Mouse (Mus musculus) left cerebral cortex, postnatal 4 days (tissue): ENCODE measurements around the gene Lyrm7. TPM values are rescaled to one million over a fixed set of nuclear protein-coding genes. Genes with fewer than 3 reads are reported as not detected.
A peak's percentile ranks its signal among the peaks of the same experiment; 100 is the strongest.
"Not testable (repeated sequence)": the region's sequence is repeated elsewhere in the genome, so short reads cannot be mapped to it uniquely, and the experiment has no call there.

ENCODE experiments used
- DNase-seq: peaks from one replicate; pipeline ENCODE4 v3.0.0-alpha.2; 2022
- intact Hi-C: fragments of 180-260 bp; cut with DNase I; formaldehyde crosslinking; loops from one replicate; pipeline ENCODE4 v1.15.1; 2025
- total RNA-seq, 2 experiments: library from RNA; stranded (reverse); gene quantifications; 2 replicates each; pipeline ENCODE4 v1.2.3; 2021

The Lyrm7 gene
- total RNA-seq = 10 to 100 TPM; 17.5 to 26.2 TPM

DNA sequence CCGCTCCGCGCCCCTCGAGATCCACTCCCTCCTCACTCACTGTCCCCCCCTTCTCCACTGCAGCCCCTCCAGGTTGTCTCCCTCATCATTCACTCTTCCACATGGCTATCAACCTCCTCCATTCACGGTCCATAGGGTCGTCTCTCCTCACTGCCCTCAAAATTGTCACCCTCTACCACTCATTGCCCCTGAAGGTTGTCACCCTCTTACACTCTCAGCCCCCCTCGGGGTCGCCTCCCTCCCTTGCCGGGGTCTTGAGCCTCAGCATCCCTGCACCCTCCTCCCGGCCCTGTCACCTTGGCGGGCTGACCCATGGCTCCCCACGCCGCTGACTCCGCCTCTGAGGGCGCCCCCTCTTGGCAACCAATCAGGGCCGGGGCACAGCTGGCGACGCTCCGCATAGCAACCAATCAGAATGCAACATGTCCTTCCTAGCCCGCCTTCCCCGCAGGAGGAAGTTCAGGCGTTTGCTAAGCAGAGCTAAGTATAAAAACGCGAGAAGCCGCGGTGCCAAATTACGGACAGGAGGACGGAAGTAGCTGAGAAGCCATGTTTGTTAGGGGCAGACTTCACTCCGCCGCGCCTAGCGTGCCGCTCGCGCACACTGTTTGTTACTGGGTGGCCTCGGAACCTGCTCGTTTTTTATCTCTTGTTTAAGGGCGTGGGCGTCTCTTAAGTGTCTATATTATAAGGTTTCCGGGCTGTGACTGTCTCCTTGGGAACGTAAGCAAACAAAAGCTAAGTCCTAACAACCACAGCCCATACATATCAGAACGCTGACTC lies at the start of gene Lyrm7:
TSS of gene Lyrm7 (minus strand) at position 661 of the 783 bp plus-strand sequence.
- peak; percentile 98 for DNase-seq
- intact Hi-C loops = loop anchor here (5.0 to 10.0 kb wide), 4 partner anchors 73 to 336 kb away; partner anchors contain the start of genes Cdc42se2 and Rapgef6

DNA sequence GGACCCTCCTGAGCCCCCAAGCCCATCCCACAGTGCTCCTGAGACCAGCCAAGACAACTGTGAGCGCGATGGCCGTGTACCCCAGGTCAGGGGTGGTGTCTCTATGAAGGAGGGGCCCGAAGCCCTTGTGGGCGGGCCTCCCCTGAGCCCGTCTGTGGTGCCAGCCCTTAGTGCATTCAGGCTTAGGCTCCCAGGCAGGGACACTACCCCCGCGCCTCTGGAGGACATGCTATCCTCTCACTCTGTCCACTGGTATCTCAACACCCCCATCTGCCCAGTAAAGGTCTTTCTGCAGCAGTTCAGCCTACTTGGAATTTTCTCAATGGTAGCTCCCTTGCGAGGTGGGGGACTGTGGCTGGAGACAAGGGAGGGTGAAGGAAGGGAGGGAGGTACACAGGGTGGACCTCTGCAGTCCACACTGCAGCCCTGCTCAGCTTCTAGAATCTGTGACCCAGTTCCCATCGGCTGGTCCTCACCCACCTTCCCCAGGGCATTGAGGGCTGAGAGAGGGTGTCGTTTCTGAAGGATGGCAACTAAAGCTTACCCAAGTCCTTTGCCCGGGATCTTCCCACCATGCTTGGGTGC lies 49.5 kb upstream of the Lyrm7 start:
- intact Hi-C loops = no loop called here
- DNase-seq = no peak

DNA sequence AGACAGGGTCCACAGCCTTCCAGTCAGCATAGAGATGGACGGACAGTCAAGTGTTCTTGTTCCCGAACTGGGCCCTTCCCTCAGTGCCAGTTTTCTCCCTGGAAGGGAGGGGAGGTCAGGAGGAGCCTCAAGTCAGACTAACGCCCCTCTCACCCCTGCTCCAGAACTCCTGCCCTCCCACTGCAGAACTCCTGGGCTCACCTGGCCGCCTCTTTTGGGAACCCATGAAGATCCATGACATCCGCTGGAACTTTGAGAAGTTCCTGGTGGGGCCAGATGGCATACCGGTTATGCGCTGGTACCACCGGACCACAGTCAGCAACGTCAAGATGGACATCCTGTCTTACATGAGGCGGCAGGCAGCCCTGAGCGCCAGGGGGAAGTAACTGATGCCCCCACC lies 48.6 kb upstream of the Lyrm7 start:
- no peak for DNase-seq
- intact Hi-C loops = no loop called here

DNA sequence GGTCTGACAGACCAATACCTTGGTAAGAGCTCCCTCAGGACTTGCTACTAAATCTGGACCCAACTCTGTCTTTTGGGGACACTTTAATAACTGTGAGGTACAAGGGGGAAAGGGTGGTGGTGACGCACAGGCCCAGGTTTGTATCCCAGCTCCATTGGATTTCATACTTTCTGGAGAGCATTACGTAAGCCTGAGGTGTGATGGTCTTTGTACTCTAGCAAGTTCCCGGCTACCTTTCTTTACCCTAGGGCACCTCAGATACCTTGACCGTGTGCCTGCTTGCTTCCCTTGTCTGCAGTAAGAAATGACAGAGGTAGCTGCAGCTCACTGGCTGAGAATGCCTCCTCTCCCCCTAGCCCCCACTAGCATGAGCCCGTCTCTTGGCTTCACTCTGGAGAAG lies 46.5 kb upstream of the Lyrm7 start:
- DNase-seq = no peak
- intact Hi-C loops = no loop called here

DNA sequence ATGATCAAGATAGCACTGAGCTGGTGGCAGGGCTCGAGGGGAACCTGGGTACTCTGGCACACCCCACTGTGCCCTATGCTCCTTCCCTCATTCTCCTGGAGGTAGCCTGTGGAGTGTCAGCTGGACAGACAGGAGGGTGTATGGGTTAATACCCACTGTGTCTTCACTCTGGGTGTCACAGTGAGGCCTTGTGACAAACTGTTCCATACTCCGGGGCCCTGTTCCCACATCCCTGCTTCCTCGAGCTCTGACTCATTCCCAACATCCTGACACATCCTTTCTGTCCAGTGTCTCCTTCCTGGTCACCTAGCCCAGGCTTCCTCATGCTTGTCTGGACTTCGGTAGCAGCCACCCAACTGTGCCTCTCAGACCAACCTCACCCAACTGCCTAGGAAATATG lies 45.8 kb upstream of the Lyrm7 start:
- DNase-seq = no peak
- intact Hi-C loops = no loop called here

DNA sequence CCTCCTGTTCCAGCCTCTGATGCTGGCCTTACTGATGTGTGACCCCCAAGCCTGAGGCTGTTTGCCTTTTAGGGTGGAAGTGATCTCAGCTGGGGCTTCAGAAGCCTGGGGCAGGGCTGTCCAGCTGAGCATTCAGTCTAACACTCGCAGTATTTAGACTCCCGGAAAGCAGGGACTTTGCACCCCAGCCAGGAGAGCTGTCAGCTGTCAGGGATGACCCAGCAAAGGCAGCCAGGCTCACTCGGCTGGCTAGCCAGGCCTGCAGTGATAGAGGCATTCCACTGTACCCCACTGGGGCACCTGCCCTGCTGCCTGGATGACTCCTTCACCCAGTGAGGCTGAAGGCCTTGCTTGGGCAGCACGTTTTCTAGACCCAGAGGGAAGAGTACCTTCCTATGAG lies 45.2 kb upstream of the Lyrm7 start:
- no peak for DNase-seq
- intact Hi-C loops = no loop called here

DNA sequence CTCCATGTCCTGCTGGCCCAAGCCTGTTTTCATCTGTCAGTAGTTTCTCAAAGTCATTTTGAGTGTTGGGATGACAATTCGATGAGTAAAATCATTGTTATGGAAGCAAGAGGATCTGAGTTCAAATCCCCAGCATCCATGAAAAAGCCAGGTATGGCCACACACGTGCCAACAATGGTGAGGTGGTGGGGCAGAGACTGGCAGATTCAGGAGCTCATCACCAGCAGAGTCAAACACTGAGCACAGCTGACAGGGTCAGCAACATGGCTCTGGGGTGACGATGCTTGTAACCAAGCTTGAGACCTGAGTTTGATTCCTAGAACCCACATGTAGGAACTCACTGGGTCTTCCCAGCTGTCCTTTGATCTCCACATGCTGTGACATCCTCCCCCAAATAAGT lies 44.4 kb upstream of the Lyrm7 start:
- intact Hi-C loops = no loop called here

DNA sequence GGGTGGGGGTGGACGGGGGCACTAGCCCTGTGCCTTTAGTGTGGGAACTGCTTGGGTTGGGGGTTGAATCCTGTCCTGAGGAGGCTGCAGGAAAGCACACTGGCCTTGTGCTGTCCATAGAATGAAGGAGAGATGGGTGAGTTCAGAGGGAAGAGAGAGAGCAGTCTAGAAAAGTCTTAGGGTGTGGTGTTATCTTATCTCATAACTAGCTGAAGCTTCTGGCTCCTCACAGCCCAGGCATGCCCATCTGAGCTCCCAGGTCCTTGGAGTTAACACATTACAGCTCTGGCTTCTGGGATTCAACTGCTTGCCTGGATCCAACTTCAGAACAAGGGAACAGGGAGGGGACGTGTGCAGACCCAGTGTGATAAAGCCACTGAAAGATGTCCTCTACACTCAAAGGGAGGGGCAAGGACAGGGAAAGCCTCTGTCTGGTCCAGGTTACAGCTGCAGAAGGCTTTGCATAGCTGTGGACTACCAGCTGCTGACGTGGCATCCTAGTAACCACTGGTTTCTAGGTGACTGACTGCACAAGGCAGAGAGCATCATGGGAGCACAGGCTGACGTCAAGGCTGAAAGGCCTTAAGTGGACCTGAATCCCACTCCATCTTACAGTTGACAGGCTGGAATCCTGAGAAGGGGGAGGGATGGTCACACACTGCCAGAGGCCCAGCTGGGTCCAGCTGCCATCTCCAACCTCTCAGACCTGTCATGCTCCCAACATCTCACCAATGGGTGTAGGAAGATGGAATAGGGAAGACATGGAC lies 43.4 kb upstream of the Lyrm7 start:
- intact Hi-C loops = no loop called here
- DNase-seq = no peak

More for the DNA sequence above, 44.4 kb upstream of the Lyrm7 start:
- no peak for DNase-seq

DNA sequence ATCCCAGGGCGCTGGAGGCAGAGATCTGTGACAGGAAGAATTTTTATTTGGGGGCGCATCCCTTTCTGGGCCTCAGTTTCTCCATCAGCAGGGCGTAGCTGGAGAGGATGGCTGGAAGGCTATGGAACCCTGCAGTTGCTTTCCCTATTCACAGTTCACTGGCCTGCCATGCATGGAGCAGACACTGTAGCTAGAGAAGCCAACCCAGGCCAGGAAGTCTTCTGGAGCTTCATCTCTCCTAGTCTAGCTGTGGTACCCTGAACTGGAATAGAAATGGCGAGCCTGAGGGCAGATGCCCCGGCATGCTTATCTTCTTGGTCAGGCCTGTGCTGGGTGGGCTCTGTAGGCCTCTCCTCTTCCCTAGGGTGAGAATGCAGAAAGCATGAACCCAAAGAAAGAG lies 42.6 kb upstream of the Lyrm7 start:
- no peak for DNase-seq
- intact Hi-C loops = no loop called here

DNA sequence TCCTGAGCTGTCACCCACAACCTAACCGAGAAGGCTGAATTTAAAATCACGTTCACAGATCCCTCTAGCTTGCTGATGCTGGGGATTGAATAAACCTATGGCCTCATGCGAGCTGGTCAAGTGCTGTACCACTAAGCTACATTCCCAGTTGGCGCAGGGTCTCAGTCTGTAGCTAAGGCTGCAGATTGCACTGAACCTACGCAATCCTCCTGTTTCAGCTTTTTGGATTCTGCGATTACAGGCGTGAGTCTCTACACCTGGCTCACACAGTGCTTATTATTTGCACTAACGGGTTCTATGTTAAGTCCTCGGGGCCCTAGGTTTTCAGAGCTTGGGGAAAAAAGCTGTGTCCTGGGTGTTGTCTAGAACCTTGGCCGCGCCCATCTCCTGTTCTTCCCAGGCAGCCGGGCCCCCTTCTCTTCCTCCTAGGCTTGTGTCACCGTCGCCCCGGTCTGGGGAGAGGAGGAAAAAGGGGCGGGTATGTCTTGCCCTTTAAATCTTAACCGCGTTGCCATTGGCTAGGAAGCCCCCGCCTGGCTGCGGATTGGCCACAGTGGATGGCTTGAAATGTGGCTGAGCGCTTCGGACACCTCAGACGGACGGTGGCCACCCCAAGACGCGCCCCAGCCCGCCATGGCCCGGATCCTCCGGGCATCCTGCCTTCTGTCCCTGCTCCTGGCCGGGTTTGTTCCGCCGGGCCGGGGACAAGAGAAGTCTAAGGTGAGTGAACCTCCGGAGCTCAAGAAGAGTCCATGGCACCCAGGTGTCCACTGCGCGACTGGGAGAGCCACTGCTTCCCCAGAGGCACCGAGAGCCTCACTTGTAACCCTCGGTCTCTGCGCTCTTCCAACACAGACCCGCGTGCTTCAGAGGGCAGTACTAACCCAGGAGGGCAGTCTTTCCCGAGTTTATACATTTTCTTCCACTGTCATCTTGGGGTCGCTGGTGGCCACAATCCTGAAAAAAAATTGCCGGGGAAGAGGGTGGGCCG lies 41.9 kb upstream of the Lyrm7 start, which contains the start of gene Gpx3:
TSS of gene Gpx3 (plus strand) at position 121 of the 991 bp plus-strand sequence.
- intact Hi-C loops = no loop called here
- DNase-seq = peak; percentile 66

DNA sequence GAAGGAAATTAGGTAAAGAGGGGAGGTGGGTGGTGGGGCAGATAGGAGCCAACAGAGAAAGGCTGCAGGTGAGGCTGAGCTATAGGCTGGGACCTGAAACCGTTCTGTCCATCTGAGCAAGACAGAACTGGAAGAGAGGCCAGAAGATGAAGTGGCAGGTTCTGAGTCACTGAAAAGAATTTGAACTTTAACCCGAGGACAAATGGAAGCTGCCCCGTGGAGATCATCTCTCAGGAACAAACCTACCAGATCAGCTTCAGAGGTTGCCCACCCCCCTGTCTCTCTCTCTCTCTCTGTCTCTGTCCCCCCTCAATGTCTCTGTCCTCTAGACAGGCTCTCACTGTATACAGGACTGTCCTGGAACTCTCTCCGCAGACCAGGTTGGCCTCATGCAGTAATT lies 38.9 kb upstream of the Lyrm7 start:
- intact Hi-C loops = no loop called here
- DNase-seq = no peak

DNA sequence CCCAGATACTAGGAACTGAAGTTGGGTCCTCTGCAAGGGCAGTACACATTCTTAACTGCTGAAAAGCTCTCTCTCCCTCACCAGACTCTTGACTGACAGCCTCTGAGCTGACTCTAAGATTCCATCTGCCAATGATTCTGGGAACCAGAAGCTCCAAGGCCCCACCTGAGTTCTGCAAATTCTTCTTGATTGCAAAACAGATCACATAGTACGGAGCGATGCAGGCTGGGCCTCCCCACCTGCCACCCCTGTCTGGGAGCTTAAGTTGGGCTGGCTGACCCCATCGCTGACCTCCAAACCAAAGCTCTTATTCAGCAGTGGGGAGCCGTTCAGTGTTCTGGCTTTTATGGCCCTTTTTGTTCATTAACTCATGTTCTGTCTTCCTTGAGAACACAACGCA lies 36.8 kb upstream of the Lyrm7 start:
- intact Hi-C loops = no loop called here
- DNase-seq = no peak

DNA sequence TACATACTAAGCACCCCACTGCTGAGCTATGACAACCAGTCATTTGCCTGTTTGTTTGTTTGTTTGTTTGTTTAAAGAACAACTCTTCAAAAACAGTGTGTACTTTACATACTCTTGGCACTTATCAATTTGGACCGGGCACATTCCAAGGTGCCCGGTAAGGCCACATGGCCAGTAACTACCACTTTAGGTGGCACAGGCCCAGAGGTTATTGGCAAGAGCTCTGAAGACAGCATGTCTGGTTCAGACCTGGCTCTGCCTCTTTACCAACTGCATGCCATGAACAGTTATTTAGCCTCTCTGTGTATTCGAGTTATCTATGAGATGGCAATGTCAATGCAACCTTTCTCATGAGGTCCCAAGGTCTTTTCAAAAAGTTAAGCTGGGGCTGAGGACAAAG lies 35.9 kb upstream of the Lyrm7 start:
- DNase-seq, intact Hi-C loops: not testable (repeated sequence)

DNA sequence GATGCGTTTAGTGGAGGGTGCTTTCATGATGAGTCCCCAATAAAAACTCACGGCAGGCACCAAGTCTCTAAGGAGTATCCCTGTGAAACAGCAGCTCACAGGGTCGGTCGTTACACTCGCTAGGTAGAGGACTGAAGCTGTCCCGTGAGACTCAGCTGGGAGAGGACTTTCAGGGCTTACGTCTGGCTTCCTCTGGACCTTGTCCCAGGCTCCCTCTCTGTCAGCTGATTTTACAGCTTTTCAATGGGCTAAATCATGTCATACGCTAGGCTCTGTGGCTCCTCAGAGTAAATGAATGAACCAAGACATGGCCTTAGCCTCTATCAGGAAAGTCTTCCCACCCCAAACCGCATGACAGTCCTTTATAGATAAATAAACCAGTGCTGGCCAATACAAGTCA lies 33.9 kb upstream of the Lyrm7 start:
- DNase-seq = no peak
- intact Hi-C loops = no loop called here

DNA sequence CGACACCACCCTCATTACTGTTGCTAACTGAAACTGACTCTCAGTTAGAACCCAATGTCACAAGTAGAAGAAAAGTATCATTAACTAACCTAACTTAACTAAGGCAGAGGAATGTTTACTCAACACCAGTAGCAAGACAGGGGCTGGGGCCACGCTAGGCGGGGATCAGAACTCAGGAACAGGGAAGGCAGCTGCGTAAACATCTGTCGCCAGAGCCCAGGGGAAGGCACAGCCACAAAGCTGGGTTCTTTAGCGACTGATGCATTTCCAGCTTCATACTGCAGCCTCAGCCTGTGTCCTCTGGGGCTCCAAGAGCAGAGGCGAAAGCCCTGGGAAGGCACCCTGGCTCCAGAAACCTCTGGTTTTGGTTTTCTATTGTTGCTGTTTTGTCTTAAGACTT lies 31.4 kb upstream of the Lyrm7 start:
- intact Hi-C loops = no loop called here

DNA sequence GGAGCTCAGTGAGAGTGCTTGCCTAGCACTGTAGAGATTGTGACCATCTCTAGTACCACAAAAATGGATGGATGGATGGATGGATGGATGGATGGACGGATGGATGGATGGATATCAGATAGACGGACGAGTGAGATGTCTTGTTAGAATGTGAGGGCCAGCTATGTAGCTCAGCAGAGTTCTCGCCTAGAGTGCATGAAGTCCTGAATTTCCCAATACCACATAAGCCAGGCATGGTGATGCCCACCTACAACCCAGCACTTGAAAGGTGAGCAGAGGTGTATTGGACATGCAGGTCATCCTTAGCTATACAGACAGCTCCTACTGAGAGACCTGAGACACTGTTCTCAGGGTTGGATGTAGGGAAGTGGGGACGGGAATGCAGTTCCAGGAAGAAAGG lies 30.6 kb upstream of the Lyrm7 start:
- no peak for DNase-seq
- intact Hi-C loops = no loop called here

More for the DNA sequence above, 31.4 kb upstream of the Lyrm7 start:
- no peak for DNase-seq

DNA sequence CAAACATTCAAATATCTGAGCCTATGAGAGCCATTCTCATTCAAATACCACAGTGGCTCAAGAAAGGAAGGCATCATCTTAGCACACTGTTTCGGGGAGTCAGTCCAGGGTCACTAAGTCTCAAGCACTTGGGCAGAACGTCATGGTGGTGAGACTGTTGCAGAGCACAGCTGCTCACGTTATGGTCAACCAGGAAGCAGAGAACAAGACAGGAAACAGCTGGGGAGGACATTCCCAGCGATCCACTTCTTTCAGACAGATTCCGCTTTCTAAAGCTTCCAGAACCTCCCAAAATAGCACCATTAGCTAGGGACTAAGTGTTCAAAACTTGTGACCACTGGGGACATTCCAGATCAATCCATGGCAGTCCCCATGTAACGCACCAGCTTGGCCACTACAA lies 27.2 kb upstream of the Lyrm7 start:
- intact Hi-C loops = no loop called here
- no peak for DNase-seq

DNA sequence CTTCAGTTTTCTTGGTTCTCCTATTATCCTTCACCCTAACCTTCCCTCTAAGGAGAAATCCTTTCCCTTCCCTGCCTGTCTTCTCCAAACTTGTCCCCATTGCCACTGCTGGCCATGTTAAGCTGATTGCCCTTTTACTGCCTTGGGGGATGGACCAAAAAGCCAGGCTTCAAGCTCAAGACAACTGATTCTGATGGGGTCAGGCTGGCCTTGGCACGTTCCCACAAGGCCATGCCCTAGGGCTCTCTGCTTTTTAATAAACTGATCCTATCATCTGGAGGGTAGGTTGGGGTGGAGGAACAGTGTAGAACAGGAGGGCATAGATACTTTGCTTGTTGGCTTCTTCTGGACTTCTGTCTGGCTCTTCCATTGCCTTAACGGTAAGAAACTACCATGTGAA lies 24.7 kb upstream of the Lyrm7 start:
- intact Hi-C loops = no loop called here

DNA sequence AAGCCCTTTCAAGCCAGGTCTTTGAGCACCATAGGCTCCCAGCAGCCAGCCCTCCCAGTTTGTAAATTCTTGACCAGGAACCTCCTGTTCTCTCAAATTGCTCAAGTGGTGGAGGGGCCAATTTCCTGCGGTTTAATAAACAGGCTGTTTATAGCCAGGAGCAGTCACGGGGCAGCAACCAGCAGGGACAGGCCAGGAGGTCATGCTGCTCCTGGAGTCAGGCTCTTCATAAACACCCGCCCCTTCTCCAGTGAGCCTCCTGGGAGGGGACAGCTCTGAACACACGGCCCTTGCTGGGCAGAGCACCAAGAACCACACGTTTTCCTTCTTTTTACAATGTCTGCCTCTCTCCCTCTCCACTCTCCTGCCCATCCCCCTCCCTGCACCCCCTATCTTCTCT lies 24.2 kb upstream of the Lyrm7 start:
- intact Hi-C loops = loop anchor here (5.0 kb wide), 1 partner anchor 272 kb away; no protein-coding TSS in a partner anchor
- no peak for DNase-seq

More for the DNA sequence above, 24.7 kb upstream of the Lyrm7 start:
- DNase-seq = no peak

DNA sequence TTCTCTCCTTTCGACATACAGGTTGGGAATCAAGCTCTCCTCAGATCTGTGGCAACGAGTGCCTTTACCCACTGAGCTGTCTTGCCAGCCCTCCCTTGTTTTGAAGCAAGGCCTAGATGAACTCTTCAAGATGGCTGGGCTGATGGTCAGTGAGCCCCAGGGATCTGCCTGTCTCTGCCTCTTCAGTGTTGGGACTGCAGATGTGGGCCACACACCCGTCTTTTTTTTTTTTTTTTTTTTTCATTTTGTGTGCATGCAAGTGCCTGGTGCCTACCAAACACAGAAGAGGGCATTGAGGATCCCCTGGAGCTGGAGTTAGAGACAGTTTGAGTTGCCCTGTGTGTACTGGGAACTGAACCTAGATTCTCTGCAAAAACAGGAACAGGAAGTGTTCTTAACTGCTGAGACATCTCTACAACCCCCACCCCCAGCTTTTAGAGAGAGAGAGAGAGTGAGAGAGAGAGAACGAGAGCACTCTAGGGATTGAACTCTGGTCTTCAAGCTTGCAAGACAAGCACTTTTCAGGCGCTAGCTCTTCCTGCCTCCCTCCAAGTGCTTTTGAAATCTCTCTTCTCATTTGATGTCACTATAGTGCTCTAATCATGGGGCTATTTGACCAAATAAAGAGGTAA lies 23.6 kb upstream of the Lyrm7 start:
- intact Hi-C loops = loop anchor here (5.0 kb wide), 1 partner anchor 273 kb away; no protein-coding TSS in a partner anchor
- no peak for DNase-seq
